Comparison of ENCODE assay signal across 8 mouse cellular contexts in the genomic region with DNA sequence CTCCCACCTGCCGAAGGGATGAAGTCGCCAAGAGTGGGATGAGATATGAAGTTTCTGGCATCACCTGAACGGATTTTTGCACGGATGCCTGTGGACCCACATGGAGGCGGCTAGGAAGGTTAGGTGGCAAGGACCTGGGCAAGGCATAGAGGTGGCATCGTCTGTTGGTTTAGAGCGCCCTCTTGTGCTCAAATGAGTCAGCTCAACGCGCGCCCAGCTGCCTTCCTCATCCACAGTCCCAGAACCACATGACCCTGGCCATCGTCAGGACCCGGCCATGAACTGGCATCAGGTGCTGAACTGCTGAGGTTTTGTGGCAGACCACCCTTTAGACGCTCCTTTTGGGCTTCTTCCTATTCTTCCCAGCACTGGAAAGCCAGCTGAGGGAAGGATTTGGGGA. TPM values are rescaled to one million over a fixed set of nuclear protein-coding genes. Genes with fewer than 3 reads are reported as not detected.
DNase-seq lines count a peak whose midpoint lies in the region; ATAC-seq lines count a peak whose summit lies in the region.

No protein-coding gene starts in this region.

- H3K9me3 ChIP-seq in kidney, embryonic 14.5 days (ENCODE audit: control insufficient read depth, low read length), result no peaks in the 10 kb centered on the region
- H3K9me3 ChIP-seq in liver, embryonic 13.5 days (replicated peaks), result no peaks in the 10 kb centered on the region
- no peaks in the 10 kb centered on the region for H3K9me3 ChIP-seq in neural tube, embryonic 12.5 days

- 2% methylated on average over 13 of the region's 13 CpGs for WGBS in kidney, embryonic 14.5 days
- WGBS in liver, embryonic 13.5 days (ENCODE audit: insufficient replicate concordance), result 2% methylated on average over 13 of the region's 13 CpGs
- WGBS in neural tube, embryonic 12.5 days, result 1% methylated on average over 13 of the region's 13 CpGs

- no peaks in the 10 kb centered on the region for H3K36me3 ChIP-seq in kidney, embryonic 14.5 days (ENCODE audit: control insufficient read depth, insufficient read depth, low read length)
- no peaks in the 10 kb centered on the region for H3K36me3 ChIP-seq in liver, embryonic 13.5 days
- no peaks in the 10 kb centered on the region for H3K36me3 ChIP-seq in neural tube, embryonic 12.5 days

- H3K27me3 ChIP-seq in kidney, embryonic 14.5 days (ENCODE audit: control insufficient read depth, insufficient read depth, low read length), result peaks cover 70% of the 10 kb centered on the region
- H3K27me3 ChIP-seq in liver, embryonic 13.5 days, result peaks cover 82% of the 10 kb centered on the region
- peaks cover 26% of the 10 kb centered on the region for H3K27me3 ChIP-seq in neural tube, embryonic 12.5 days (replicated peaks)

- DNase-seq in B cell, adult 2 months, result peak; percentile 84 to 85
- DNase-seq in adipocyte (ENCODE audit: low spot score), result peak; percentile 90
- peak; percentile 53 to 55 for DNase-seq in gastrocnemius, postnatal 36 days
- DNase-seq in liver, embryonic 13.5 days, result peak; percentile 34
- DNase-seq in thymus, postnatal 0 days (ENCODE audit: low spot score), result peak; percentile 73

- no peak overlapping the region for H3K9ac ChIP-seq in kidney, embryonic 14.5 days (ENCODE audit: low read depth, low read length)
- H3K9ac ChIP-seq in liver, embryonic 13.5 days, result no peak overlapping the region
- H3K9ac ChIP-seq in neural tube, embryonic 12.5 days, result peak overlapping the region; percentile 42; the same call in 1 of the 2 replicates

- intact Hi-C loops in gastrocnemius, postnatal 36 days (cut with DNase I), result loop anchor here (2.0 to 5.0 kb wide), 2 partner anchors 156 to 220 kb away; no protein-coding TSS in a partner anchor

- no peak overlapping the region for H3K4me3 ChIP-seq in kidney, embryonic 14.5 days (ENCODE audit: low read length)
- no peak overlapping the region for H3K4me3 ChIP-seq in liver, embryonic 13.5 days (replicated peaks)
- H3K4me3 ChIP-seq in neural tube, embryonic 12.5 days, result no peak overlapping the region

- no peak overlapping the region for H3K27ac ChIP-seq in kidney, embryonic 14.5 days (ENCODE audit: low read depth, low read length)
- H3K27ac ChIP-seq in liver, embryonic 13.5 days, result no peak overlapping the region
- H3K27ac ChIP-seq in neural tube, embryonic 12.5 days, result 0 out of 2 replicates have a peak overlapping the region, but pooled peaks have one; percentile 92

- ATAC-seq in common myeloid progenitor, adult 5-6 weeks (replicated peaks; ENCODE audit: low read depth, poor library complexity, severe bottlenecking), result peak; percentile 64
- ATAC-seq in kidney, embryonic 14.5 days (ENCODE audit: low FRiP score, low TSS enrichment), result peak; percentile 65; the same call in 1 of the 2 replicates
- ATAC-seq in liver, embryonic 13.5 days (ENCODE audit: low read depth), result no peak
- peak; percentile 51 for ATAC-seq in neural tube, embryonic 12.5 days (ENCODE audit: low FRiP score, low read depth)

- no peak overlapping the region for H3K4me2 ChIP-seq in kidney, embryonic 14.5 days (replicated peaks; ENCODE audit: low read depth, low read length)
- H3K4me2 ChIP-seq in liver, embryonic 13.5 days, result no peak overlapping the region
- H3K4me2 ChIP-seq in neural tube, embryonic 12.5 days (replicated peaks), result peak overlapping the region; percentile 38

- H3K4me1 ChIP-seq in kidney, embryonic 14.5 days (ENCODE audit: control insufficient read depth, insufficient read depth, low read length), result peaks cover 4% of the 10 kb centered on the region; the same call in 1 of the 2 replicates
- 0 out of 2 replicates have a peak, but pooled peaks cover 2% of the 10 kb centered on the region for H3K4me1 ChIP-seq in liver, embryonic 13.5 days (replicated peaks)
- H3K4me1 ChIP-seq in neural tube, embryonic 12.5 days, result peaks cover 52% of the 10 kb centered on the region

RNA-seq across cellular contexts. Expression of a gene that starts 12.0 kb away (rescaled TPM):
- total RNA-seq in common myeloid progenitor, adult 5-6 weeks (2017), result not detected in 2 replicates
- not detected for total RNA-seq in gastrocnemius, postnatal 36 days (2021)
- polyA plus RNA-seq in kidney, embryonic 14.5 days (2014; fragmentation: Nextera tagmentation; extraction: Ambion mirVana), result 2.2 and 3.7 TPM in 2 replicates
- 14.7 and 15.4 TPM in 2 replicates for polyA plus RNA-seq in liver, embryonic 13.5 days (2015; fragmentation: Nextera tagmentation; extraction: Ambion mirVana)
- polyA plus RNA-seq in neural tube, embryonic 12.5 days (2016; fragmentation: Nextera tagmentation; extraction: Ambion mirVana), result 0.32 and 0.79 TPM in 2 replicates
- 0.58 and 0.66 TPM in 2 replicates for polyA plus RNA-seq in thymus, postnatal 0 days (2015; fragmentation: Nextera tagmentation; extraction: Ambion mirVana)

RNA-seq across cellular contexts. Expression of a gene that starts 44.5 kb away (rescaled TPM):
- not detected in 2 replicates for total RNA-seq in common myeloid progenitor, adult 5-6 weeks (2017)
- under 1 TPM; 0.35 to 0.51 TPM for total RNA-seq in gastrocnemius, postnatal 36 days (2021)
- polyA plus RNA-seq in kidney, embryonic 14.5 days (2014; fragmentation: Nextera tagmentation; extraction: Ambion mirVana), result 0.79 TPM in 1 of 2 replicates, not detected in the other
- 1.3 TPM in 1 of 2 replicates, not detected in the other for polyA plus RNA-seq in liver, embryonic 13.5 days (2015; fragmentation: Nextera tagmentation; extraction: Ambion mirVana)
- polyA plus RNA-seq in neural tube, embryonic 12.5 days (2016; fragmentation: Nextera tagmentation; extraction: Ambion mirVana), result 0.27 TPM in 1 of 2 replicates, not detected in the other
- polyA plus RNA-seq in thymus, postnatal 0 days (2015; fragmentation: Nextera tagmentation; extraction: Ambion mirVana), result 0.33 TPM in 1 of 2 replicates, not detected in the other

RNA-seq across cellular contexts. Expression of a gene that starts 54.3 kb away (rescaled TPM):
- 2.6 and 2.8 TPM in 2 replicates for total RNA-seq in common myeloid progenitor, adult 5-6 weeks (2017)
- 1 to 10 TPM; 4.2 to 5.3 TPM for total RNA-seq in gastrocnemius, postnatal 36 days (2021)
- polyA plus RNA-seq in kidney, embryonic 14.5 days (2014; fragmentation: Nextera tagmentation; extraction: Ambion mirVana), result 15.4 and 20.0 TPM in 2 replicates
- 6.3 and 6.9 TPM in 2 replicates for polyA plus RNA-seq in liver, embryonic 13.5 days (2015; fragmentation: Nextera tagmentation; extraction: Ambion mirVana)
- 9.4 and 12.9 TPM in 2 replicates for polyA plus RNA-seq in neural tube, embryonic 12.5 days (2016; fragmentation: Nextera tagmentation; extraction: Ambion mirVana)
- 15.6 and 16.2 TPM in 2 replicates for polyA plus RNA-seq in thymus, postnatal 0 days (2015; fragmentation: Nextera tagmentation; extraction: Ambion mirVana)

RNA-seq across cellular contexts. Expression of a gene that starts 54.4 kb away (rescaled TPM):
- total RNA-seq in common myeloid progenitor, adult 5-6 weeks (2017), result 331 and 375 TPM in 2 replicates
- 10 to 100 TPM; 85.5 to 97.0 TPM for total RNA-seq in gastrocnemius, postnatal 36 days (2021)
- 603 and 679 TPM in 2 replicates for polyA plus RNA-seq in kidney, embryonic 14.5 days (2014; fragmentation: Nextera tagmentation; extraction: Ambion mirVana)
- polyA plus RNA-seq in liver, embryonic 13.5 days (2015; fragmentation: Nextera tagmentation; extraction: Ambion mirVana), result 376 and 404 TPM in 2 replicates
- 593 and 606 TPM in 2 replicates for polyA plus RNA-seq in neural tube, embryonic 12.5 days (2016; fragmentation: Nextera tagmentation; extraction: Ambion mirVana)
- 401 and 428 TPM in 2 replicates for polyA plus RNA-seq in thymus, postnatal 0 days (2015; fragmentation: Nextera tagmentation; extraction: Ambion mirVana)

Comparison
In these comparisons a context has a peak if more than half of its experiments do, and no peak if none do; other contexts are left out.
1. DNase-seq: peak in every context shown above with its lines; median percentile 90 in adipocyte; 84 in B cell, adult 2 months; 73 in thymus, postnatal 0 days; 54 in gastrocnemius, postnatal 36 days; 34 in liver, embryonic 13.5 days.